Mouse (Mus musculus) spleen, adult 12 weeks (tissue): Measurements from ENCODE around the gene Icam4.
"Not testable (repeated sequence)": the region's sequence is repeated elsewhere in the genome, so short reads cannot be mapped to it uniquely, and the experiment has no call there.

ENCODE experiments used
- DNase-seq: peaks from one replicate; pipeline ENCODE4 v3.0.0; 2022; ENCODE audit warnings: low spot score

The Icam4 gene

DNA sequence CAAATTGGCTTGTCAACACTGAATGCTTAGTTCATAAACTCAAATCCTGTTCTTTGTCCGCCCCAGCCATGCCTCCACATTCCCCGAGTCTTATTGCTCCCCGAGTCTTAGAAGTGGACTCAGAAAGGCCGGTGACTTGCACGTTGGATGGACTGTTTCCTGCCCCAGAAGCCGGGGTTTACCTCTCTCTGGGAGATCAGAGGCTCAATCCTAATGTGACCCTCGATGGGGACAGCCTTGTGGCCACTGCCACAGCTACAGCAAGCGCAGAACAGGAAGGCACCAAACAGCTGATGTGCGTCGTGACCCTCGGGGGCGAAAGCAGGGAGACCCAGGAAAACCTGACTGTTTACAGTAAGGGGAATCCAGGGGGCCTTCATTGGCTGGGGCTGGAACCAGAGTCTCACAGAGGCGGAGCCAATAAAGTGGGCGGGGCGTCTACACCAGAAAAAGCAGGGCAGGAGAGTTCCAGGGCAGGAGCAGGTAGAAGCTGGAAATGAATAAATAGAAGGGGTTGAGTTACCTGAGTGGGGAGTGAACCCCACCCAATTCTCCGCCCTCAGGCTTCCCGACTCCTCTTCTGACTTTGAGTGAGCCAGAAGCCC, 5.4 kb downstream of the Icam4 start:
- no peak for DNase-seq

DNA sequence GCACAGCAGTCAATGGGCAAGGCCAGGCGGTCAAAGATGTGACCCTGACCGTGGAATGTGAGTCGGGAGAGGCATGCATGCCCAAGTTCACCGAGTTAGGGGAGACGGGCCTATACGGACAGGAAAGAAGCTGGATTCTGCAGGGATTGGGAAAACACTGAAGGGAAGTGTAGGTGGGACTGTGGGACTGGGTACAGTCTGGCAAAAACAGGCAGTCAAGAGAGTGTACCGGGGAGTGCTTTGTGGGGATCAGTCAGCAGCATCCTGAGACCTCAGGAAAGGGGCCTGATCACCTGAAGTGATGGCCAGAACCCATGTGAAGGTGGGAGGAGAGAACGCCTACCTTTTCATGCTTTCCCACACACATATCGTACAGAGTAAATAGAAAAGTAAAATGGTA, 6.4 kb downstream of the Icam4 start:
- no peak for DNase-seq

DNA sequence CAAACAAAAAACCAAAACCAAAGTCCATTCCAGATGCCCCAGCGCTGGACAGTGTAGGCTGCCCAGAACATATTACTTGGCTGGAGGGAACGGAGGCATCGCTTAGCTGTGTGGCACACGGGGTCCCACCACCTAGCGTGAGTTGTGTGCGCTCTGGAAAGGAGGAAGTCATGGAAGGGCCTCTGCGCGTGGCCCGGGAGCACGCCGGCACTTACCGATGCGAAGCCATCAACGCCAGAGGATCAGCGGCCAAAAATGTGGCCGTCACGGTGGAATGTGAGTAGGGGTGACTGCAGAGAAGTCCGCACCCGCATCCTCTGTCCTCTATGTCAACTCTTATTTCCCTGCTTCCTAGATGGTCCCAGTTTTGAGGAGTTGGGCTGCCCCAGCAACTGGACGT, 7.0 kb downstream of the Icam4 start:
- DNase-seq, result no peak

DNA sequence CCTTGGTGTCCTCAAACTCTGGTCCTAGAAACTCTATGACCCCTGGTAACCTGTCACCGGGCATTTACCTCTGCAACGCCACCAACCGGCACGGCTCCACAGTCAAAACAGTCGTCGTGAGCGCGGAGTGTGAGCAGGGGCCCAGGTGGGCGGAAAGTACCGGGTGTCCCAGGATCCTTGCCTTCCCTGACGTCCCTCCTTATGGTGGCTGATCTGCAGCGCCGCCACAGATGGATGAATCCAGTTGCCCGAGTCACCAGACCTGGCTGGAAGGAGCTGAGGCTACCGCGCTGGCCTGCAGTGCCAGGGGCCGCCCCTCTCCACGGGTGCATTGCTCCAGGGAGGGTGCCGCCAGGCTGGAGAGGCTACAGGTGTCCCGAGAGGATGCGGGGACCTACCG, 7.5 kb downstream of the Icam4 start:
- no peak for DNase-seq

- no peak for DNase-seq
Observed at GRCm38 (mm10) chr9:21037481-21037891, 8.3 kb downstream of the Icam4 start.

DNA sequence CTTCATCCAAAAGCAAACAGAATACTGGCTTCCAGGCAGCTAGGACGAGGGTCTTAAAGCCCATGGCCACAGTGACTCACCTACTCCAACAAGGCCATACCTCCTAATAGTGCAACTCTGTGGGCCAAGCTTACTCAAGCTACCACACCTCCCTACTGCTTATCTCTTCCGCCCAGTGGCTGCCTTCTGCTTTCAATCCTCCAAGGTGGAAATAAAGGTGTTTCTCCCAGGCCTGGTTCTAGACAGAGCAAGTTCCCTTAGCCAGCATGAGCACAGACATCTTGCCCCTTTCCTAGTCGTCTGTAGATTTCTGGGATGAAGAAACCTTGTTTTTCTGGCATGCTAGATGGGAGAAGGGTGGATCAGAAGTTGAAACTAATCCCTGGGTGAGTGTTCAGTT, 10.6 kb downstream of the Icam4 start:
- no peak for DNase-seq

DNA sequence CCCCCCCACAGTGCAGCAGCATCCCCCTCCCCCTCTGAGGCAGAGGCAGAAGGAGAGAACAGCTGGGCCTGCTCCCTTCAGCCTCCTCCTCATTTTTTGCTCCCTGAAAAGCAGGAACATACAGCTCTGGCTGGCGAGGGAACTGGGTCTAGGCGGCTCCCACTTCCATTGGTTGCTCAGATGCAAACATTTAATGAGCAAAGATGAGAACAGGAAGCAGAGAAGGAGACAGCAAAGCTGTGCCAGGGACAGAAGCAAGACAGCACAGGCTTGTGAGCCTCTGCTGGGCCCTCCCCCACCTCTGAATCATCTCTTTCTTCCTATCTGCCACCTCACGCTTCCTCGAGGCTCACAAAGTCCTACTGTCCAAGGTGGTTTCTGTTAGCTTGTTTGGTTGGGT, 12.1 kb downstream of the Icam4 start:
- no peak for DNase-seq

- no peak for DNase-seq
Observed at GRCm38 (mm10) chr9:21043563-21043962, 14.4 kb downstream of the Icam4 start.

GRCm38 (mm10) chr9:21044785-21045184, 15.6 kb downstream of the Icam4 start:
- DNase-seq, result not testable (repeated sequence)

DNA sequence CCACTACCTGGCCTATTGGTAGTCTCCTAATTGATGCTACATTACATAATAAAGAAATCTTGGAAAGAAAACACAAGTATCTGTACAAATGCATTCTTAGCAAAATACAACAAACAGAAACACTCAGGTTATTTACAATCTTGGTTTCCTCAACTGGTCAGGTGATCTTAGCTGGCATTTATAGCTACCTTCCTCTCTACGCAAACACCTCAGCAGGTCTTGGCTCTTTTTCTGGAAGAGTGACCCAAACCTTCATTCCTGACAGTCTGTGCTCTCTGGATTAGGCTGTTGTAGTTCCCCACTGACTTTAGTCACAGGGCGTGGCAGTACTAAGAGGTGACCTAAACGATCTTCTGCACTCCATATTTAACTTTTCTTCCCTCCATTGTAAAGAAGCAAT, 16.1 kb downstream of the Icam4 start:
- no peak for DNase-seq

GRCm38 (mm10) chr9:21051578-21051977, 22.4 kb downstream of the Icam4 start:
- DNase-seq, result no peak

DNA sequence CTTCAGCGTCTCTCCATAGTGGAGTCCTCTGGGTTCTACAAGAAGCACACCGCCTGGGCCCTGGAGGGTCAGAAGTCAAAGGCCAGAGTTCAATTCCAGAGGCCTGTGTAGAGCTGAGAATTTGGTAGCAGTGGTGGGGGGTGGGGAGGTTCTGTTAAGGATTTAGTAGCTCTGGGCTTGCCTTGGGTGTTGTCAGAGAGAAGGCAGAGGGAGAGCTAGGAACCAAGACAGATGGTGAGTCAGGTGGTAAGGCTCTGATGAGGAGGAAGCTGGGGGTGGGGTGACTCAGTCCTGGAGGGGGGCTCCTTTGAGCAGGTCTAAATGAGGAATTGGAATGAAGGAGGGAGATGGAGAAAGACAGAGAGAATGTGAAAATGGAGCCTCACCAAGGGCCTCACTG, 33.8 kb downstream of the Icam4 start:
- DNase-seq, result no peak

GRCm38 (mm10) chr9:21067006-21067684, 38.0 kb downstream of the Icam4 start, which contains the start of gene Zglp1:
Gene Zglp1 (minus strand): TSS chr9:21067093.
- DNase-seq, result no peak

GRCm38 (mm10) chr9:21072641-21073040, 43.5 kb downstream of the Icam4 start:
- no peak for DNase-seq

DNA sequence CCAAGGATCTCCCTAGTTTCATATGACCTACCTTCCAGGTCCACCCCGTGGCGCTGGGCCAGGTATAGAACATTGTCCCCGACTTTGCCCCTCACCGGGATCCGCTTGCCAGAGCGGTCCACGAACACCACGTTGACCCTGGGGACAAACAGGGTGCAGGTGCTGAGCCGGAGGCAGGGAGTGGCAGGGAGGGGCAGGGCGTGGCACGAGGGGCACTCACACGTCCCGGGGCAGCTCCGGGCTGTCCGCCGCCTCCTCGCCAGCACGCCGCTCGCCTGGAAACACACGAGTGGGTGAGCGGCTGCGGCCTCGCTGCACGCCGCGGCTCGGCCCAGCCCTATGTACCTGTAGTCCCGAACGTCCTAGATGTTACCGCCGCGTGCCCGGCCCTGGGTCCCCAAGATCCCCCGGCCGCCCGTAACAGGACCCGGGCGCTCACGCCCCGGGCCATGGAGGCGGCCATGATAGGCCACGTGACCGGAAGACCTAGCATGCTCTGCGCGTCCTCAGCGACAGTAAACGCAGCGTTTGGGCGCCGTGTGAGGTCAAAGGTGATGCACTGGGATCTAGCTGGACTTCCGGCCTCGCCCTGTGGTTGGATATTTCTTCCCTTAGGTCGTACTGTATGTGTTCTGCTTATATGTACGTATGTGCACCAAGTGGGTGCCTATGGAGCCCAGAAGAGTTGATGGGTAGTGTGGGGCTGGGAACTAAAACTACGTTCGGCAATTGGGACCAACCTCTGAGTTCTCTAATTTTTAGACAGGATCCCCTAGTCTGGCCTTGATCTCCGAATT, 44.1 kb downstream of the Icam4 start, which contains the start of the genes Gm49373 and Fdx1l:
Gm49373 (minus strand) TSS at position 53 of the 797 bp plus-strand sequence.
Fdx1l (minus strand) TSS at position 571 of the 797 bp plus-strand sequence.
- DNase-seq, result peak; percentile 71

- DNase-seq, result no peak
Observed at GRCm38 (mm10) chr9:21074173-21074572, 45.0 kb downstream of the Icam4 start.

DNA sequence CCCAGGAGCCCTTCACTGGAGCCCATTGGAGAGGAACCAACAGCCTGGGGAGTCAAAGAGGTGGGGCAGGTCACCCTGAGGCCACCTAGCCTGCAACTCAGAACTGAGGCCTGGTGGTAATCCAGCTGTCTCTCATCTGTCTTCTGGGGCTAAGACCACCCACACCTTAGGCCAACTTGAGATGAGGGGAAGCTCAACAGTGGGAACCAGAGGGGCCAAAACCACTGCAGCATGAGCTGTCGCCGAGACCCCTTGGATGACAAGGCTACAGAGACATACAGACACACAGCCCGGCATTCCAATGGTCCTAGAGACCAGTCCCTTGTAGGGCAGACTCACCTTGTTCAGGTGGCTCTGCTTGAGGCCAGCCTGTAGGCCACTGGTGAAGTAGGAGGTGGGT, 46.5 kb downstream of the Icam4 start:
- DNase-seq, result no peak
